Mouse (Mus musculus): ENCODE measurements around the gene Cpsf3.

Gene Cpsf3

DNA sequence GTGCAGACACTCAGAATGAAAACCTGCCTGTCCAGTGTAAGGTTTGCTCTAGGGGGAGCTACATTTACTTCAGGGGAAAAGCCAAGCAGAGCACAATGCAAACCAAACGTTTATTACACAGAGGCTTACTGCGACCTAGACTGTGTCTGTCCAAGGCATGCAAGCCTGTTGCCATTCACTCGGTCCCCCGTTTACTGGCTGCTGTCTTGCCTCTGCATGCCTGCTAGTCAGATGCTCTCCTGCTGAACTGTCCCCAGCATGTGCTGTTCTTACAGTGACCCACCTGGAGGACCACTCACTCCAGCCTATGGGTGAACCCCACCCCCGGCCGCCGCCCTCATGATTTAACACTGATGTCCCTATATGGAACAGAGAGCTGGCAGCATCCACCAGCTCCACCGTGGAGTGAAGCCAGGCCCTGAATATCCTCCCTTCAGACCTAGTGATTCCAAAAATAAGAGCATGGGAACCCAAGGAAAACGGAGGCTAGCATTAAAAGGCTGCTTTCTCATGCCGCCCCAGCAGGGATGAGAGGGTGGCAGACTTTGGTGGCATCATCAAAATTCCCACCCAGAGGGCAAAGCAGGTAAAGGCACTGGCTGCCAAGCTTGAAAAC lies 45.9 kb downstream of the Cpsf3 start:
- in situ Hi-C loops (cut with MboI; ENCODE audit: low sequenced_read_pairs) = no loop called here

DNA sequence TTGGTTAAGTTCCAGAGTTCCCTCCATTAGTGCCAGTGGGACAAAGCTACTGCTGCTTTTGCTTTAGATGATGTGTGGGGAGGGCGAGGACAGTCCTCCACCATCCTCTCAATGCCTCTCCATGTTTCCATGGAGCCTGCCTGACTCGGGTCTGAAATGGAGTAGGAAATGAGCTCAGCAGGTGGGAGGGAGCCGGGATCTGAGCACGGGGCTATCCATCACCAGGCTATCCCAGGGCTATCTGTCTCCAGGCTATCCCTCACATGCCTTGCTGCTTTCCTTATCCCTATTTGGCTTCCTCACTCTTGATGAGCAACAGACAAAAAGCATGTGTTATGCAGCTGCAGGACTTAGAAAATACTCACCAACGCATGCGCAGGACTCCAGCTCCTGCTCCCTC lies 46.5 kb downstream of the Cpsf3 start:
- in situ Hi-C loops (cut with MboI; ENCODE audit: low sequenced_read_pairs) = no loop called here

GRCm38 (mm10) chr12:21333021-21333420 lies 47.8 kb downstream of the Cpsf3 start:
- in situ Hi-C loops (cut with MboI; ENCODE audit: low sequenced_read_pairs) = no loop called here

DNA sequence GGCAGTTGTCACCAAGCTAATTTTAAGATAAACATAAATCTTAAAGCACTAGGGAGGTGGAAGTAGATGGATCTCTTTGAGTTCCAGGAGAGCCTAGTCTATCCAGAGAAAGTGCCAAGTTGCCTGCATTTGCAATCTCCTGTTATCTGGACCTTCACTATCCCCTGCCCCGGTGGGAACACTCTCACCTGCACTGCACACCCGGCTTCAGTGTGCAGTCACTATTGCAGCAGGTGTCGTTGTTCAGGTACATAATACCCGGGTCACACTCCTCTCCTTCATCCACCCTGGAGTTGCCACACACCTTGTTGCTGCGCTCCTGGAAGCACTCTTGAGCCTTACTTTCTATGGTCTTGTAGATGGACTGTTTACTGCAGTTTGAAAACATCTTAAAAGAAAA lies 48.6 kb downstream of the Cpsf3 start:
- in situ Hi-C loops (cut with MboI; ENCODE audit: low sequenced_read_pairs) = no loop called here

DNA sequence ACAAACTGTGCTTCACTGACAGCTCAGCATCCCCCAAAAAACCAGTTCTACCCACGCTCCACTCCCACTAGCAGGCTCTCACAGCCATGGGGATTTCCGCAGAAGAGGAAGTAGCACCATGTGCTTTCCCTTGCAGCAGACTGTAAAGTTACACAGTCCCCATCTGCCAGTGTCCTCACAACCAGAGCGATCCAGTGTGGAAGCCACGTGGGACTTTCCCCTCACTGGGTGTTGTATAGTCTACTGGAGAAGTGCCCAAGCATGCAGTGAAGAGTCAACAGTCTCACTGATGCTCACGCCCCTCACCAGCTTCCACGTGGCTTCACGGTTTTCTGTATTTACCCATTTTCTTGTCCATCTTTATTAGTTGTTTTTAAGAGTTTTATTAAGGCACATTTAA lies 50.7 kb downstream of the Cpsf3 start:
- in situ Hi-C loops (cut with MboI; ENCODE audit: low sequenced_read_pairs) = no loop called here

DNA sequence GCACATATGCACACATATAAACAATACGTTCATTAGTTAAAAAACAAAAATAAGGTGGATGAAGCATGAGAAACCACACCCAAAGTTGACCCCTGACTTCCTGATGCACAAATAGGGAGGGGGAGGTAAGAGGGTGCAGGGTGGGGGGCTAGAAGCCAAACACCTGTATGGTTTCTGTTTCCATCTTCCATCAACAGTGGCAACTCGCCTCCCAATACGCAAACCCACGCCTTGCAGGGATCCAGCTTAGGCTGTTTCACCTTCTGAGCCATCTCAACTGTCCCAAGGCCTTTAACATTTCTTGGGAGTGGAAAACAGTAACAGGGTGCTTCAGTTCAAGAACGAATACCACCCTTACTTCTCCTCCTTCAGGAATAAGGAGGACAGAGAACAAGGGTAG lies 52.0 kb downstream of the Cpsf3 start:
- in situ Hi-C loops (cut with MboI; ENCODE audit: low sequenced_read_pairs) = no loop called here

DNA sequence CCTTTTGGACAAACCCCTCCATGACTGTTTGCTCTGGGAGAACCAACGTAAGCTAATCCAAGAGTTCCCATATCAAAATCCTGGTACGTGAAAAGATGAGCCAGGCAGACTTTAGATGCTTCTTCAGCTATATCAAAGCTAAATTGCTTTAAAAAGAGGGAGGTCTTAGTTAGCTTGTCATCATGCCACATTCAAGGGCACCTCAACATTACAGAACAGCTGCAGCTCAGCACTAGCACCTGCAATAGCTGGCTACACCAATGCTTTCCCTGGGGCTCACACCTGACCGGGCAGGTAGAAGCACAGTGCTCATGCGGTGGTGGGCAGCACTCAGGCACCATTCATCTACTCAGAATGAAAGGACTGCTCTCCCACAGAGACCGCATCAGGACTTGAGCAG lies 55.5 kb downstream of the Cpsf3 start:
- in situ Hi-C loops (cut with MboI; ENCODE audit: low sequenced_read_pairs) = no loop called here

DNA sequence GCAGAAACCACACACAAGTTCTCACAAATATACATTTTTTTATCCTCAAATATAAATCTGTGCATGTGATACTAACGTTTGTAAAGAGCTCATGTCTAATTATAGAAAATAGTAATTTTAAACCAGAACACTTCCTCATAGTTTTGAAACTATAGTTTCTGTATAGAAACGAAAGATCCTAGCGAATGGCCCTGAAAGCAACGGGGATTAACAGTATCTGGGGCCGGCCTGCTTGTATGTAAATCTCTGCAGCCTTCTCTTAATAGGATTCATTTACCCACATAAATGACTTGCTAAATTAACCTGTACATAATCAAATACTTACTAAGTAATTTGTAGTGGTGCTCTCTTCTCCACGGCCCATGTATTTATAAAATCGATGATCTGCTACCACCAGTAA lies 61.8 kb downstream of the Cpsf3 start:
- in situ Hi-C loops (cut with MboI; ENCODE audit: low sequenced_read_pairs) = no loop called here

- in situ Hi-C loops (cut with MboI; ENCODE audit: low sequenced_read_pairs) = no loop called here
Observed at GRCm38 (mm10) chr12:21350113-21350876, 65.1 kb downstream of the Cpsf3 start.

DNA sequence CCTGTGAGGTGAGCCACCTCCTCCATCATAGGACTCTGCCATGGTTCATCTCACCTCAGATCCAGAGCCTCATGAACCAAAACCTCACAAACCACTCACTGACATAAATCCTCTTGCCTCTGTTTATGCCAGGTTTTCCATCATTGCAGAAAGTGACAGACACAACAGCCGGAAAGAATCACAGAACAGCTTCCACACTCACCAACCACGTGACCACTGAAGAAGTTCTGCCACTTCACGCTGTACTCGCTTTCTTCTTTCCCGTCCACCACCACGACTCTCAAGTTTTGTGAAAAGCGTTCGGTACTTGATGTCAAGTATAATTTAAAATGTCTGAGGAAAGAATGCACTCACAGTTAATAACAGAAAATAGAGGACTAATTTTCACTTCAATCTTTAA lies 68.5 kb downstream of the Cpsf3 start:
- in situ Hi-C loops (cut with MboI; ENCODE audit: low sequenced_read_pairs) = no loop called here

- in situ Hi-C loops (cut with MboI; ENCODE audit: low sequenced_read_pairs) = no loop called here
Observed at GRCm38 (mm10) chr12:21362686-21363085, 77.5 kb downstream of the Cpsf3 start.

GRCm38 (mm10) chr12:21363195-21363594 lies 78.0 kb downstream of the Cpsf3 start:
- in situ Hi-C loops (cut with MboI; ENCODE audit: low sequenced_read_pairs) = no loop called here
